Mouse (Mus musculus): Measurements from ENCODE around the gene Pheta1. TPM values are rescaled to one million over a fixed set of nuclear protein-coding genes. Genes with fewer than 3 reads are reported as not detected.
"Not testable (repeated sequence)": the region's sequence is repeated elsewhere in the genome, so short reads cannot be mapped to it uniquely, and the experiment has no call there.

Gene Pheta1
- total RNA-seq, 1 experiment from 2014 or later, result 2.0 TPM

- peak; percentile 13 for ATAC-seq (replicated peaks; ENCODE audit: insufficient number of reproducible peaks, low FRiP score, low TSS enrichment, poor library complexity, severe bottlenecking)
Measured at GRCm38 (mm10) chr5:121838341-121839127, 10.2 kb upstream of the Pheta1 start.

- ATAC-seq (replicated peaks; ENCODE audit: insufficient number of reproducible peaks, low FRiP score, low TSS enrichment, poor library complexity, severe bottlenecking), result no peak
Measured at GRCm38 (mm10) chr5:121839128-121839473, 9.7 kb upstream of the Pheta1 start.

GRCm38 (mm10) chr5:121841516-121841915, 7.3 kb upstream of the Pheta1 start:
- no peak for ATAC-seq (replicated peaks; ENCODE audit: insufficient number of reproducible peaks, low FRiP score, low TSS enrichment, poor library complexity, severe bottlenecking)

- no peak for ATAC-seq (replicated peaks; ENCODE audit: insufficient number of reproducible peaks, low FRiP score, low TSS enrichment, poor library complexity, severe bottlenecking)
Measured at GRCm38 (mm10) chr5:121841973-121842372, 6.8 kb upstream of the Pheta1 start.

- no peak for ATAC-seq (replicated peaks; ENCODE audit: insufficient number of reproducible peaks, low FRiP score, low TSS enrichment, poor library complexity, severe bottlenecking)
Measured at GRCm38 (mm10) chr5:121842665-121843118, 6.1 kb upstream of the Pheta1 start.

GRCm38 (mm10) chr5:121843138-121843905, 5.5 kb upstream of the Pheta1 start:
- no peak for ATAC-seq (replicated peaks; ENCODE audit: insufficient number of reproducible peaks, low FRiP score, low TSS enrichment, poor library complexity, severe bottlenecking)

GRCm38 (mm10) chr5:121845361-121845760, 3.4 kb upstream of the Pheta1 start:
- ATAC-seq (replicated peaks; ENCODE audit: insufficient number of reproducible peaks, low FRiP score, low TSS enrichment, poor library complexity, severe bottlenecking), result no peak

- no peak for ATAC-seq (replicated peaks; ENCODE audit: insufficient number of reproducible peaks, low FRiP score, low TSS enrichment, poor library complexity, severe bottlenecking)
Measured at GRCm38 (mm10) chr5:121846322-121846721, 2.5 kb upstream of the Pheta1 start.

GRCm38 (mm10) chr5:121847269-121847668, 1.5 kb upstream of the Pheta1 start:
- not testable (repeated sequence) for ATAC-seq (replicated peaks; ENCODE audit: insufficient number of reproducible peaks, low FRiP score, low TSS enrichment, poor library complexity, severe bottlenecking)

GRCm38 (mm10) chr5:121848035-121848519, 707 bp upstream of the Pheta1 start:
- ATAC-seq (replicated peaks; ENCODE audit: insufficient number of reproducible peaks, low FRiP score, low TSS enrichment, poor library complexity, severe bottlenecking), result peak; percentile 6; the same call in 1 of the 2 replicates

GRCm38 (mm10) chr5:121849478-121850349, 930 bp downstream of the Pheta1 start:
- ATAC-seq (replicated peaks; ENCODE audit: insufficient number of reproducible peaks, low FRiP score, low TSS enrichment, poor library complexity, severe bottlenecking), result no peak

GRCm38 (mm10) chr5:121853368-121854051, 4.7 kb downstream of the Pheta1 start:
- no peak for ATAC-seq (replicated peaks; ENCODE audit: insufficient number of reproducible peaks, low FRiP score, low TSS enrichment, poor library complexity, severe bottlenecking)

GRCm38 (mm10) chr5:121854768-121855167, 6.0 kb downstream of the Pheta1 start:
- no peak for ATAC-seq (replicated peaks; ENCODE audit: insufficient number of reproducible peaks, low FRiP score, low TSS enrichment, poor library complexity, severe bottlenecking)

- ATAC-seq (replicated peaks; ENCODE audit: insufficient number of reproducible peaks, low FRiP score, low TSS enrichment, poor library complexity, severe bottlenecking), result no peak
Measured at GRCm38 (mm10) chr5:121856740-121857139, 8.0 kb downstream of the Pheta1 start.

- no peak for ATAC-seq (replicated peaks; ENCODE audit: insufficient number of reproducible peaks, low FRiP score, low TSS enrichment, poor library complexity, severe bottlenecking)
Measured at GRCm38 (mm10) chr5:121858427-121858826, 9.6 kb downstream of the Pheta1 start.

- no peak for ATAC-seq (replicated peaks; ENCODE audit: insufficient number of reproducible peaks, low FRiP score, low TSS enrichment, poor library complexity, severe bottlenecking)
Measured at GRCm38 (mm10) chr5:121861964-121862363, 13.2 kb downstream of the Pheta1 start.

- ATAC-seq (replicated peaks; ENCODE audit: insufficient number of reproducible peaks, low FRiP score, low TSS enrichment, poor library complexity, severe bottlenecking), result no peak
Measured at GRCm38 (mm10) chr5:121864330-121864729, 15.5 kb downstream of the Pheta1 start.

GRCm38 (mm10) chr5:121867963-121868362, 19.2 kb downstream of the Pheta1 start:
- ATAC-seq (replicated peaks; ENCODE audit: insufficient number of reproducible peaks, low FRiP score, low TSS enrichment, poor library complexity, severe bottlenecking), result no peak

Data from monocyte, adult 5-6 weeks (primary cell).